Mouse (Mus musculus) heart, embryonic 12.5 days (tissue): ENCODE results near the gene Srrm1. TPM values are rescaled to one million over a fixed set of nuclear protein-coding genes. Genes with fewer than 3 reads are reported as not detected.

Source experiments
- ATAC-seq: fragments of 200-750 bp; cut with Nextera tagmentation; 2 replicates; pipeline ENCODE4 v1.8.0; 2017; ENCODE audit warnings: moderate TSS enrichment, moderate library complexity; ENCODE audit not compliant: insufficient number of reproducible peaks, low FRiP score
- H3K27ac ChIP-seq: fragments of 300-500 bp; sonication (generic); 2 replicates; pipeline ENCODE4 v1.5.1; 2016; ENCODE audit warnings: mild to moderate bottlenecking, moderate library complexity; ENCODE audit not compliant: poor library complexity, severe bottlenecking
- H3K27me3 ChIP-seq: fragments of 300-500 bp; sonication (generic); replicated peaks from 2 replicates; pipeline ENCODE4 v1.6.1; 2016; ENCODE audit warnings: mild to moderate bottlenecking, moderate library complexity
- H3K36me3 ChIP-seq: fragments of 300-500 bp; sonication (generic); 2 replicates; pipeline ENCODE4 v1.6.1; 2016; ENCODE audit warnings: mild to moderate bottlenecking, moderate library complexity
- H3K4me1 ChIP-seq: fragments of 300-500 bp; sonication (generic); replicated peaks from 2 replicates; pipeline ENCODE4 v1.6.1; 2016; ENCODE audit warnings: mild to moderate bottlenecking
- H3K4me2 ChIP-seq: fragments of 300-500 bp; sonication (generic); 2 replicates; pipeline ENCODE4 v1.6.1; 2016; ENCODE audit warnings: mild to moderate bottlenecking, moderate library complexity
- H3K4me3 ChIP-seq: fragments of 300-500 bp; sonication (generic); 2 replicates; pipeline ENCODE4 v1.5.1; 2016; ENCODE audit warnings: mild to moderate bottlenecking
- H3K9ac ChIP-seq: fragments of 300-500 bp; sonication (generic); 2 replicates; pipeline ENCODE4 v1.6.1; 2016; ENCODE audit warnings: mild to moderate bottlenecking, moderate library complexity
- H3K9me3 ChIP-seq: fragments of 300-500 bp; sonication (generic); replicated peaks from 2 replicates; pipeline ENCODE4 v1.6.1; 2016; ENCODE audit warnings: mild to moderate bottlenecking, moderate library complexity
- WGBS: fragments of 180-500 bp; shearing (Covaris S2); methylation state at CpG from one replicate; pipeline ENCODE4 v1.1.7; 2016; 5-methylcytosine and 5-hydroxymethylcytosine counted together
- polyA plus RNA-seq: library from polyadenylated mRNA; unstranded; fragments of >200 nt; fragmentation: Nextera tagmentation; extraction: Ambion mirVana; gene quantifications from 2 replicates; pipeline ENCODE4 v1.2.1, GENCODE M21; 2016

Gene Srrm1
- polyA plus RNA-seq, 1 experiment from 2014 or later, result 170 TPM

DNA sequence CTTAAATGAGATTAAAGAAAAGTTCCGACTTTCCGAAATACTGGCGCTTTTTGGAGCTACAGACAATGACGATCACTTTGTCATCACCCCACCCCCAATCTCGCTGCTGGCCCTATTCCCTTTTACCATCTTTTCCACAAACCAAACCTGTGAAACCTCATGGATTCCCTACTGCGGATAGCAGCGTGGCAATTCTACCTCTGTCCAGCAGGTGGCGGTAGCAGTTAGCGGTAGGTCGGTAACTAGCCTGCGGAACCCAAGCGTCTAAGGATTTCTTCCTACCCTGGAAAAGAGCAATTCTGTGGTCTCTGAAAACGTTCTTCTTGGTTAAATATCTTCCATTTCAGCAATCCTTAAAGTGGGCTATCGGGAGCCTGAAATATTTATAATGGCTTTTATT is 29.2 kb upstream of the Srrm1 start:
- Histone ChIP-seq H3K9me3 (no peaks in the 10 kb centered on the region), H3K4me2 (no peak overlapping the region), H3K4me3 (no peak overlapping the region), H3K27ac (no peak overlapping the region), H3K36me3 (no peaks in the 10 kb centered on the region), H3K27me3 (0 out of 2 replicates have a peak, but pooled peaks cover 13% of the 10 kb centered on the region), H3K4me1 (peaks cover 9% of the 10 kb centered on the region), H3K9ac (no peak overlapping the region)
- WGBS, result 5% methylated on average over 14 of the region's 14 CpGs
- ATAC-seq, result no peak

DNA sequence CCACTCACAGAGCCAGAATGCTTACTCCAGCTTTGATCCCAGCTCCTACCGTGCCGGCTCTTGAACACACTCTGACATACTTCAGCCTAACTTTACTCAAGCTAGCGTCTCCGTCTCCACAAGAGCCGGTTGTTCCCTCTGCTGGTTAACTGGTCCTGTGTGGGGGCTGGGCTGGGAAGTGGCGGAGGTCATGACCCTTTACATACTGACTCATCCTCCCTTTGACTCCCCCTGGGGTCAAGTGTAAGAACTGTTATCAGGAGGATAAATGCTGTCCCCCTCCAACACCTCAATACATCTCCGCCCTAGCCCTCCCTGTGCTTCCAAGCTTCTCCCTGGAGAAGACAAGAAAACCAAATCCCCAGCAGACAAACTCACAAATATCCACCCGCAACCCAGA is 28.2 kb upstream of the Srrm1 start:
- 0 out of 2 replicates have a peak, but pooled peaks cover 13% of the 10 kb centered on the region for H3K27me3 ChIP-seq
- no peak for ATAC-seq
- no peak overlapping the region for H3K27ac ChIP-seq
- H3K4me3 ChIP-seq, result no peak overlapping the region
- WGBS, result 43% methylated on average over 8 of the region's 8 CpGs
- no peak overlapping the region for H3K4me2 ChIP-seq
- peaks cover 9% of the 10 kb centered on the region for H3K4me1 ChIP-seq
- H3K9ac ChIP-seq, result no peak overlapping the region
- H3K36me3 ChIP-seq, result no peaks in the 10 kb centered on the region
- no peaks in the 10 kb centered on the region for H3K9me3 ChIP-seq

DNA sequence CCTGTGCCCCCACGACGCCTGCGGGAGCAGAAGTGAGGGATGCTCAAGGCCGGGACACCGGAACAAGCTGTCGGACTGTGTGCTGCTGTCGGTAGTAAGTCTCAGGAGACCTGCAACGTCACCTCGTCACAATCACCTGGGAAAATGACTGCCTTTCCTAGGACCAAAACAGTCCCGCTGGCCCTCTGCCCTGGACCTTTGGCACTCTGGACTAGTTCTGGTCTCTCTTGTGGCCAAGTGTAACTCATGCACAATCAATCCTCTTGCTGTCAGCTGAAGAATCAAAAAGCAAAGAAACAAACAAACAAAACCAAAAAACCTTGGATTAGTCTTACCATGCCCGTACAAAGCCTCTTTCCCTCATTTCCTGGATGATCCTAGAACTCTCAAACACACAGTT is 24.1 kb upstream of the Srrm1 start:
- H3K9ac ChIP-seq, result no peak overlapping the region
- no peak for ATAC-seq
- H3K36me3 ChIP-seq, result no peaks in the 10 kb centered on the region
- 77% methylated on average over 11 of the region's 11 CpGs for WGBS
- no peak overlapping the region for H3K4me3 ChIP-seq
- H3K9me3 ChIP-seq, result peaks cover 3% of the 10 kb centered on the region; the same call in 1 of the 2 replicates
- H3K27me3 ChIP-seq, result no peaks in the 10 kb centered on the region
- no peaks in the 10 kb centered on the region for H3K4me1 ChIP-seq
- H3K4me2 ChIP-seq, result no peak overlapping the region
- H3K27ac ChIP-seq, result no peak overlapping the region

DNA sequence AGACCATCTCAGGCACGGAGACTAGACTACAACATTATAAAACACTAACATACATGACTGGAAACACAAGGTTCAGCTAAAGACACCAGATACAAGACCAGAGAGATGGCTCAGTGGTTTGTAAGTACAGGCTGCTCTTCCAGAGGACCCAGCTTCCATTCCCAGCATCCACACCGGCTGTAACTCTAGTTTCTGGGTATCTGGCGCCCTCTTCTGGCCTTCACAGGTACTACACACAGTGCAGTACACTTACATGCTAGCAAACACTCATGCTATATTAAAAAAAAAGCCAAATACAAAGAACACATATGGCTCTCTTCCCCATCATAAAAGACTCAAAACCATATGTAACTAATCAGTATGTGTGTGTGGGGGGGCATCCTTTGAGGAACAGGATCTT is 22.3 kb upstream of the Srrm1 start:
- peaks cover 3% of the 10 kb centered on the region; the same call in 1 of the 2 replicates for H3K9me3 ChIP-seq
- 57% methylated on average over 3 of the region's 3 CpGs for whole genome bisulfite sequencing
- no peak for ATAC-seq

DNA sequence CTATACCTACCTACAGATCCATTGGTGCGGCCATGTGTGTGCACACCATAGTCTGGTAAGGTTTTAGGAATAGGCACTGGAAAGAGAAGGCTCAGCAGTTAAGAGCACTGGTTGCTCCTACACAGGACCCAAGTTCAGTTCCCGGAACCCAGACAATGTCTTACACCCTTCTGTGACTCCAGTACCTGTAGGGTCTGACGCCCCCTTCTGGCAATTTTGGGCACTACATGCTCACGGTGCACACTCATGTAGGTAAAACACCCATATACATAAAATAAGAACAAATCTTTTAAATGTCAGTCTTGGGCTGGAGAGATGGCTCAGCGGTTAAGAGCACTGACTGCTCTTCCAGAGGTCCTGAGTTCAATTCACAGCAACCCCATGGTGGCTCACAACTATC is 20.2 kb upstream of the Srrm1 start:
- Histone ChIP-seq H3K4me2 (no peak overlapping the region), H3K27ac (no peak overlapping the region), H3K9ac (no peak overlapping the region), H3K36me3 (no peaks in the 10 kb centered on the region), H3K9me3 (peaks cover 3% of the 10 kb centered on the region; the same call in 1 of the 2 replicates), H3K4me3 (no peak overlapping the region), H3K4me1 (no peaks in the 10 kb centered on the region), H3K27me3 (no peaks in the 10 kb centered on the region)
- WGBS, result 75% methylated on average over 5 of the region's 5 CpGs
- no peak for ATAC-seq

More for the DNA sequence above, 22.3 kb upstream of the Srrm1 start:
- Histone ChIP-seq H3K4me2 (no peak overlapping the region), H3K9ac (no peak overlapping the region), H3K27ac (no peak overlapping the region), H3K36me3 (no peaks in the 10 kb centered on the region), H3K27me3 (no peaks in the 10 kb centered on the region), H3K4me3 (no peak overlapping the region), H3K4me1 (no peaks in the 10 kb centered on the region)

DNA sequence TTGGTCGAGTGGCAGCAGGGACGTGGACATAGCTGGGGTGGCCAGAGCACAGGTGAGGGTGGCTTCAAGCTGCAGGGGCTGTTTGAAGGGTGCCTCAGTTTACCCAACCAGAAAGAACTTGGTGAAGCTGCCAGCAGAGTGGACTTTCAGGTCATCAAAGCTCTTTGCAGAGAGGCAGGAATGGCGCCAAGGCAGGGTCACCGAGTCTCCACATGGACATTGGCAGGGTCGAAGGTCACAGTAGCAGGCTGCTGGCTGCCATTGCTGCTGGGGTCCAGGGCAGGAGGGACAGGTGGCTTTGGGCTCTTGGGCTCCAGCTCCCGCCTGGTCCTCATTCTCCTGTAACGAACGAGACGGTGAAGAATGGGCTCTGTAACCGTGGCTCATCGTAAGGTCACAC is 17.3 kb upstream of the Srrm1 start:
- Histone ChIP-seq H3K9me3 (peaks cover under 1% of the 10 kb centered on the region; the same call in 1 of the 2 replicates), H3K36me3 (no peaks in the 10 kb centered on the region), H3K4me2 (no peak overlapping the region), H3K4me1 (no peaks in the 10 kb centered on the region), H3K4me3 (no peak overlapping the region), H3K9ac (no peak overlapping the region), H3K27me3 (no peaks in the 10 kb centered on the region), H3K27ac (no peak overlapping the region)
- no peak for ATAC-seq
- 81% methylated on average over 11 of the region's 11 CpGs for WGBS

DNA sequence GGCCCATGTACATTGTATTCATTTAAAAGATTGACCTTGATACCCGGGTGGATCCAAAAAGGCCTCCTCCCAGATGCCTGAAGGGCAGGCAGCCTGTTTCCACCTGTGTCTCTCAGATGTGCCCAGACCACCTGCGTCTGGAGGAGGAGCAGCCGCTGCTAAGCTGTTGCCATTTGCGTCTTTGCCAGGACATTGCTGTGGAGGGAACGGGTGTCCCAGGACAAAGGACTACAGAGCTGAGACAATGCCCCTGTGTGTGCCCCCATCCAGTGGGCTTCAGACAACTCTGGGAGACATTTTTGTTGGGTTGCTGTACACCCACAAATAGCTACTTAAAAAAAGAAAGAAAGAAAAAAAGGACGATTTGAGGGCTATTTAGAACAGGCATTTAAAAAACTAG is 9.7 kb upstream of the Srrm1 start:
- no peak overlapping the region for H3K4me2 ChIP-seq
- WGBS, result 40% methylated on average over 6 of the region's 6 CpGs
- 0 out of 2 replicates have a peak, but pooled peaks cover 8% of the 10 kb centered on the region for H3K27me3 ChIP-seq
- no peaks in the 10 kb centered on the region for H3K9me3 ChIP-seq
- no peak overlapping the region for H3K27ac ChIP-seq
- H3K36me3 ChIP-seq, result no peaks in the 10 kb centered on the region
- no peak for ATAC-seq
- H3K4me3 ChIP-seq, result no peak overlapping the region
- no peaks in the 10 kb centered on the region for H3K4me1 ChIP-seq
- no peak overlapping the region for H3K9ac ChIP-seq

DNA sequence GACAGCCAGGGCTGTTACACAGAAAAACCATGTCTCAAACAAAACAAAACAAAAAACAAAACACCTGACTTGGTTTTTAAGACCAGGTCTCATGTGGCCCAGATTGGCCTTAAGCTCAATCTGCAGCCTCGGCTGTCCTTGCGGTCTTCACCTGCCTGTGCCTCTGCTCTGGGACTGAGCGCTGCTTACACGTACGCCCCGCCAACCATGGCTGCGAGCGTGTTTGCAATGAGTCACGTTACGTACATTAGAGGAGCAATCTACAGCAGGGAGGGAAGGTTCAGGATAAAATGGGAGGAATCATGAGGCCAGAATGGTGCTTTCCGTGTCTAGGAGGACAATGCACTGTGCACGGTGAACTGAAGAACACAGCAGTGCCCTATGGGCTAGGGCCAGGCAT is 8.6 kb upstream of the Srrm1 start:
- no peak overlapping the region for H3K4me2 ChIP-seq
- H3K36me3 ChIP-seq, result no peaks in the 10 kb centered on the region
- ATAC-seq, result no peak
- no peak overlapping the region for H3K9ac ChIP-seq
- 88% methylated on average over 12 of the region's 12 CpGs for WGBS
- H3K27me3 ChIP-seq, result peaks cover 18% of the 10 kb centered on the region; the same call in 1 of the 2 replicates
- no peaks in the 10 kb centered on the region for H3K9me3 ChIP-seq
- H3K4me3 ChIP-seq, result no peak overlapping the region
- H3K4me1 ChIP-seq, result no peaks in the 10 kb centered on the region
- H3K27ac ChIP-seq, result no peak overlapping the region

DNA sequence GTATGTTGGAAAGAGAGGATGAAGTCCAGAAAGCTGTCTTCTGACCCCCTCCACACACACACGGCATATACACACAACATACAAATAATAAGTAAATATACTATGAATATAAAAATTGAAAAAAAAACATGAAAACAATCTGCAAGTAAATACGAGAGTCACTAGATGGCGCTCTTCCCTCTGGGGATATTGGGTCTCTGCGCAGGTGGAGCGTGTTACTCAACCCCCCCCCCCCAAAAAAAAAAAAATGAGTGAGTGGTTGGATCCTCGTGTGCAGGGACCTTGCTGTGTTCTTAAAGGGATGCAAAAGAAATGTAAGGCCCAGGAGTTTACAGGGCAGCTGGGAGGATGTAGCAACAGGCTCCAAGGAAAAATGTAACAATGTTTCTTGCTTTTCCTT is 5.6 kb upstream of the Srrm1 start:
- Histone ChIP-seq H3K27ac (no peak overlapping the region), H3K4me1 (peaks cover 8% of the 10 kb centered on the region), H3K36me3 (no peaks in the 10 kb centered on the region), H3K9me3 (no peaks in the 10 kb centered on the region), H3K4me2 (no peak overlapping the region), H3K9ac (no peak overlapping the region), H3K27me3 (peaks cover 15% of the 10 kb centered on the region; the same call in 1 of the 2 replicates), H3K4me3 (no peak overlapping the region)
- WGBS, result under 1% methylated on average over 6 of the region's 6 CpGs
- no peak for ATAC-seq

DNA sequence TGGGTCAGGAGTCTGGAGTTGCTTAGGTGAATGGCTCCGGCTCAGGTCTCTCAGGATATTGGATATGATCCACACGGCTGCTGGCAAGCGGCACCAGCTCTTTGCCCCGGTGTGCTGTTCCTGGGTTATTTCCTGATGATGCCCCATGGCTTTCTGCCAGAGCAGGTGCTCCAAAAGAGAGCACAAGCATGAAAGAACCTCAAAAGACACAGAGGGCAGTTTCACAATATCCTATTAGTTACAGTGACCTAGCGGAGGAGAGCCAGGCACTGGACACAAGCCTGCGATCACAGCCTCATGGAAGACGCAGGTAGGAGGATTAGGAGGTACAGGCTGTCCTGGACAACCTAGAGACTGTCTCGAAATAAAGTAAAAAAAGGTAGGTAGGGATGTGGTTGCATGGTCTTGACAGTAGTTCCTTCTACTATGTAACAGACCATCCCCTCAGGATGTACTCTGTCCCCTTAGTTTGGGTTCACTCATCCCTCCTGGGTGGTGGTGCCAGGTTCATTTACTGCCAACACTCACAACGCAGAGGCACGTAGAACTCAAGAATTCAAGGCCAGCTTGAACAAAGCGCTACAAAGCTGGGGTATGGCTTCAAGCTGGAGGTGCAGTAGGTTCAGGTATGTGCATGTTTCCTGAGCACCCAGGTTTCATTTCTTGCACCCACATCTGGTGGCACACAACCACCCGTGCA is 4.2 kb upstream of the Srrm1 start:
- H3K27ac ChIP-seq, result no peak overlapping the region
- no peaks in the 10 kb centered on the region for H3K9me3 ChIP-seq
- H3K4me2 ChIP-seq, result no peak overlapping the region
- ATAC-seq, result no peak
- H3K36me3 ChIP-seq, result no peaks in the 10 kb centered on the region
- H3K9ac ChIP-seq, result no peak overlapping the region
- WGBS, result 82% methylated on average over 12 of the region's 12 CpGs
- peaks cover 8% of the 10 kb centered on the region for H3K4me1 ChIP-seq
- no peak overlapping the region for H3K4me3 ChIP-seq
- H3K27me3 ChIP-seq, result peaks cover 10% of the 10 kb centered on the region; the same call in 1 of the 2 replicates

DNA sequence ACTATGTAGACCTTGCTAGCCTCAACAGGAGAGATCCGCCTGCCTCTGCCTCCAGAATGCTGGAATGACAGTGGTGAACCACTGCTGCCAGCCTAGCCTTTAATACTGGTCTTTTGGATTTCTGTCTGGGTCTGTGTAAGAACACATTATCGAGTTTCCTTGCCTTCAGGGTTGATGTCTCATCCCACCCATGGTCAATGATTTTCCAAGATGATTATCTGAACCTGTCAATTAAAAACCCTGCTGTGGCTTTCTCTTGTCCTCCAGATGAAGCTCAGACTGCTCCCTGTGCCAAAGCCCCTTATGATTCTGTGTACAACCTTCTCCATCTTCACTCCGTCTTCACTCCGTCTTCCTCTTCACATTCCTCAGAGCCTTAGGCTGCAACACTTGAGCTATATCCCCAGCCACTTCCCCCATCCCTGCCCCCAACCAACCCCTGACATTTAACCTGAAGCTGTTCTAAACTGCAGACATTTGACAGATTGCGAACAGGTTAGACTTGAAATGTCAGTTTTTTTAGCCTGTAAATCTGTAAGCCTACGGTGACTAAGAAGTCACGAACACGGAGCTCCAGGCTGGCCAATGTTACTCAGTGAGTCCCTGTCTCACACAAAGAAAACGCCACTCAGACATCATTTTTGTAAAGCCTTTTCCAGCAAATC is 2.9 kb upstream of the Srrm1 start:
- Histone ChIP-seq H3K27me3 (peaks cover 10% of the 10 kb centered on the region; the same call in 1 of the 2 replicates), H3K4me1 (peaks cover 18% of the 10 kb centered on the region), H3K36me3 (0 out of 2 replicates have a peak, but pooled peaks cover 3% of the 10 kb centered on the region), H3K9ac (no peak overlapping the region), H3K4me3 (no peak overlapping the region), H3K27ac (no peak overlapping the region), H3K4me2 (no peak overlapping the region), H3K9me3 (no peaks in the 10 kb centered on the region)
- no peak for ATAC-seq
- 79% methylated on average over 9 of the region's 9 CpGs for WGBS
